Mouse (Mus musculus) megakaryocyte, embryonic 14.5 days (primary cell): ENCODE measurements around the gene Smcr8.

Experiments
- FLI1 ChIP-seq: IDR thresholded peaks from 2 replicates; pipeline ENCODE4 v1.6.1; 2012; ENCODE audit warnings: low read length, inconsistent platforms, mixed read lengths
- GATA1 ChIP-seq: IDR thresholded peaks from 3 replicates; pipeline ENCODE4 v1.6.1; 2012; ENCODE audit warnings: mixed read lengths, low read length, inconsistent platforms, borderline replicate concordance

DNA sequence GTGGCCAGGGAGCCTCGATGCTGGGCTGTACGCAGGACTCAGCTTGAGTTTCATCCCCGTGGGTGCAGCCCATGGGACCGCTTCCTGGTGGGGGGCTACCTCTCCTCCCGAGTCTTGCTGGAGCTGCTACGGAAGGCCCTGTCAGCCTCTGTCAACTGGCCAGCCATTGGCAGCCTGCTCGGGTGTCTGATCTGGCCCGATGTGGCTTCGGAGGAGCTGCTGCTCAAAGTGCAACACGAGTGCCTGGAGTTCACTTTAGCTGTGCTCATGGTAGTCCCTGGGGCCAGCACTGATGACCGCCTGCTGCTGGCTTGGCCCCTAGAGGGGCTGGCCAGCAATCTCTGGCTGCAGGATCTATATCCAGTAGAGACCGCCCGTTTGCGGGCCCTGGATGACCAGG is 46.1 kb upstream of the Smcr8 start:
- TF ChIP-seq GATA1 (no peak), FLI1 (no peak)
